Mouse (Mus musculus): ENCODE measurements around the gene Cnnm2. TPM values are rescaled to one million over a fixed set of nuclear protein-coding genes. Genes with fewer than 3 reads are reported as not detected.
"Not testable (repeated sequence)": the region's sequence is repeated elsewhere in the genome, so short reads cannot be mapped to it uniquely, and the experiment has no call there.

The Cnnm2 gene
- total RNA-seq, 2 experiments from 2014 or later = 39.4 to 41.1 TPM

DNA sequence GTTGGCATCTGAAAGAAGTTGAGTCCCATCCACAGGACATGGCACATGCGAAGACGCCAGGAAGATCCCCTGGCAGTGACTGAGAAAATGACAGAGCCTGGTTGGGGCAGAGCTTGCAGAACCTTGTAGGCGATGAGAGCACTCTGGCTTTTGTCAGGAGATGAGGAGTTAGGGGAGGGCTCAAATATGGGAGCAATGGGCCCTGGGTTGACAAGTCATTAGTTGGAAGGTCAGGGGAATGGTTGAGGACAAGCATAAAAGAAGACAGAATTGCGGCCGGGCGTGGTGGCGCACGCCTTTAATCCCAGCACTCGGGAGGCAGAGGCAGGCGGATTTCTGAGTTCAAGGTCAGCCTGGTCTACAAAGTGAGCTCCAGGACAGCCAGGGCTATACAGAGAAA, 1.5 kb upstream of the Cnnm2 start:
- DNase-seq (ENCODE audit: low spot score in 2 of 2) = not testable (repeated sequence)

DNA sequence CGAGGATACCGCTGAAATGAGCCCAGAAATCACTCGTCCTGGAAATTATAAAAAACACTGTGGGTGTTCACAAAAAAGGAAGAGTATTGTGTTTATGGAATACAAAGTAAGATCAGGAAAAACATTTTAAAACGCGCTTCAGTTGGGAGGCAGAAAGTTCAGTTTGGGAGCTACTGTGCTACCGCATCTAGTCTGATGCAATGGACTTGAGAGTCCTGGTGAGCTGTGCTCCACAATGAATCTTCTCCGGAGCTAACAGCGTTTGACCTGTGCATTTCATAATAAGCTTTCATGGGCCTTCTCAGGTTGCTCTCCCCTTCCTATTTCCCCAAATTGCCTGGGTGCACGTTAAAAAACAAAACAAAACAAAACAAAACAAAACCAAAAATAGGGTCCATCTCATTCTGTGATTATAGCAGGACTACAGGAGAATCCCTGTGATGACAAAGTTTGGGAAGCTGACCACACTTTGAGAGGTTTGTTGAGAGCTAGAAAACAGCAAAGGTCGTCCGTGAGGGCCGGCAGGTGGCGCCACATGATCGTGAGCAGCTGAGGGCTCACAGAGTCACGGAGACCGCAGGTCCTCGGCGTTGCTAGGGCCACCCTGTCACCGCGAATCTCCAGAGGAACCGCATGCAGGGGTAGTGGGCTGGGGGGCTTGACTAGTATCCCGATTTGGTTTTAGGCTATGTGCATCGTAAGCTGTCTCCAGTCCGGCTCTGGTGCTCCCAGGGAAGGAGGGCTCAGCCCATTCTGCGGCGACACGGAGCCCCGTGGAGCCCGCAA, 828 bp upstream of the Cnnm2 start:
- DNase-seq (ENCODE audit: low spot score in 2 of 2) = peak; percentile 72 to 94

GRCm38 (mm10) chr19:46761971-46762290, 535 bp downstream of the Cnnm2 start:
- no peak for DNase-seq (ENCODE audit: low spot score in 2 of 2)

DNA sequence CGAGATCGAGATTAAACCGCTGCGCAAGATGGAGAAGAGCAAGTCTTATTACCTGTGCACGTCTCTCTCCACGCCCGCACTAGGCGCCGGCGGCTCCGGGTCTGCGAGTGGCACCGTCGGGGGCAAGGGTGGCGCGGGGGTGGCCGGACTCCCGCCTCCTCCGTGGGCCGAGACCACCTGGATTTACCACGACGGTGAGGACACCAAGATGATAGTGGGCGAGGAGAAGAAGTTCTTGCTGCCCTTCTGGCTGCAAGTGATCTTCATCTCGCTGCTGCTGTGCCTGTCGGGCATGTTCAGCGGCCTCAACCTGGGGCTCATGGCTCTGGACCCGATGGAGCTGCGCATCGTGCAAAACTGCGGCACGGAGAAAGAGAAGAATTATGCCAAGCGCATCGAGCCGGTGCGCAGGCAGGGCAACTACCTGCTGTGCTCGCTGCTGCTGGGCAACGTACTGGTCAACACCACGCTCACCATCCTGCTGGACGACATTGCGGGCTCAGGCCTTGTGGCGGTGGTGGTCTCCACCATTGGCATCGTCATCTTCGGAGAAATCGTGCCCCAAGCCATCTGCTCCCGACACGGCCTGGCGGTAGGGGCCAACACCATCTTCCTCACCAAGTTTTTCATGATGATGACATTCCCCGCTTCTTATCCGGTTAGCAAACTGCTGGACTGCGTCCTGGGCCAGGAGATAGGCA, 1.0 kb downstream of the Cnnm2 start:
- DNase-seq (ENCODE audit: low spot score in 2 of 2) = peak; percentile 36 to 44

- DNase-seq (ENCODE audit: low spot score in 2 of 2) = peak in 1 of 2 experiments; percentile 23
Observed at GRCm38 (mm10) chr19:46762992-46763342, 1.6 kb downstream of the Cnnm2 start.

DNA sequence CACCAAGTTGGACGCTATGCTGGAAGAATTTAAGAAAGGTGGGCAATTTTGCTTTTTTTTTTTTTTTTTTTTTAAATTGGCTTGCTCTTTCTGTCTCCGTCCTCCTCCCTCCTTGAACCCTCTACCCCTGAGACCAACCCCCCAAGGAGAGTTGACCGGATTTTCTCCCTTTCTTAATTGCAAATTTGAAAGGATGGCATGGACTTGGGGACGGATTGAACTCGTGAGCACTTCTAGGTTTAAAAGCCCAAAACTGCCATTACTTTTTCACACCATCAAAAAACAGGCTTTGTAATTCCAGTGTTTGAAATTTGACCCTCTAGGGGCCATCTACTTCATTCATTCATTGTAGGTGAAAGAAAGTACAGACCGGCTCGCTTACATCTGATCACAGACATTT, 2.0 kb downstream of the Cnnm2 start:
- no peak for DNase-seq (ENCODE audit: low spot score in 2 of 2)

- DNase-seq (ENCODE audit: low spot score in 2 of 2) = no peak
Observed at GRCm38 (mm10) chr19:46763932-46764762, 2.8 kb downstream of the Cnnm2 start.

DNA sequence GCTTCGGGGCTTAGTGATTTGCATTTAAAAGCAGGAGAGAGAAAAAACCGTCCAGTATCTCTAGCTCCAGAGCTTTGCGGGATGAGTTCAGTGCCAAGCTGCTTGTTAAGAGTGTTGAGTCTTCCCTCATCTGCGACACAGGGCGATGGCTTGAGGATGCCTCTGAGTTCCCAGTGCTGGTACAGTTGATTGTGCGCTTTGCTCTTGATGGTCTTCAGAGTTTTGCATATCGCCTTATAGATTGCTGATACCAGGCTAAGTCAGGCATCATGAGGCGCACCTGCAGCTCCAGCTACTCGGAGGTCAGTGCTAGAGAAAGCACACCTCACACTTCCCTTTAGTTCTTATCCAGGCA, 3.3 kb downstream of the Cnnm2 start:
- peak in 1 of 2 experiments; percentile 23 for DNase-seq (ENCODE audit: low spot score in 2 of 2)

GRCm38 (mm10) chr19:46766125-46766524, 4.7 kb downstream of the Cnnm2 start:
- peak in 1 of 2 experiments; percentile 42 for DNase-seq (ENCODE audit: low spot score in 2 of 2)

DNA sequence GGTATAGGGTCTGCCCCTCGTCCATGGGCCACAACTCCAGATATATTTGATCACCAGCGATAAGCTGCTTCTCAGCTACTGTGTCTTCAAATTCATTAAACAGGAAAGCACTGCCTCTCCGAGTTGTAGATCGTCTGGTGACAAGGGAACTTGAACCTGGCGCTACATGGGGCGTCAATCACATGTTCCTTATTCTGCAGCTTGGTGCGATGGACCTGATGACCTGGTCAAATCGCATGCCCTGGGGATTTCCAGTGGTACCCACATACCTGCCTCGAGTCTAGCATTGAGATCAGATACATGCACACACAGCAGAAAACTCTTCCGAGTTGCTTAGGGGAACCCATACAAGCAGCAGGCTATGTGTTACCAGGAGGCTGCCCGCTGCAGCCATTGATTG, 8.4 kb downstream of the Cnnm2 start:
- DNase-seq (ENCODE audit: low spot score in 2 of 2) = no peak

DNA sequence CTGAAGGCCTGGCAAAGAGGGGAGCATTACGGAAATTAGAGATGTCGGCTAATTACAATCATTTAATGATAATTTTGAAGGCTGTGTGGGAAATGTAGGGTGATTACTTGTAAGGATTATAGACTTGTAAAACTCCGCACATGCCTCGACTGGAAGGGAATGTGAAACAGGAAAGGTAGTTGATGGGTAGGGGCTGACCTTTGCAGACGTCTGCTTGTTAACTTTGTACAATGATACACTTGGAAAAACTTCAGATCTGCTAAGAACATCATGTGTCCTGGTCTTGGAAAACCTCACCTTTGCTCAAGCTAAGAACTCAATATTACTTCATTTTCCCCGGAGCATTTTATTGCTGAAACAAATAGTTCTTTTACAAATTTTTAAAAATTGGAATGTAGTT, 10.4 kb downstream of the Cnnm2 start:
- DNase-seq (ENCODE audit: low spot score in 2 of 2) = no peak

DNA sequence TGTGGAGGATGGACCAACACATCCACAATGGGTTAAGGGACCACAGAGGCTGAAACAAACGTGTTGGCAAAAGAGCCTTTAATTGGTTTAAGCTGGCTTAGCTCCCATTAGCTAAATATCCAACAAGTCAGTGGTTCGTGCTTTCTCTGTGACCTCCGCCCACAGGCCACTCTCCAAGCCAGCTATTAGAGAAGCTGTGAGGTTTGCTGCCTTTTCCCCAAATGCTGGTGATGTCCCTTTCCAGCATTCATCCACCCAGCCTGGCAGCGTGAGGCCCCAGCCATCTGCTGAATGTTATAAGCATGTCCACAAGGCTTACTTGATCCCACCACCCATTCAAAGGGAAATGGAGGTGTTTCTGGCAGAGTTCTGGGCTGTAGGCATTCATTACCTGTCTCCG, 15.0 kb downstream of the Cnnm2 start:
- DNase-seq (ENCODE audit: low spot score in 2 of 2) = no peak

GRCm38 (mm10) chr19:46776850-46777249, 15.5 kb downstream of the Cnnm2 start:
- no peak for DNase-seq (ENCODE audit: low spot score in 2 of 2)

DNA sequence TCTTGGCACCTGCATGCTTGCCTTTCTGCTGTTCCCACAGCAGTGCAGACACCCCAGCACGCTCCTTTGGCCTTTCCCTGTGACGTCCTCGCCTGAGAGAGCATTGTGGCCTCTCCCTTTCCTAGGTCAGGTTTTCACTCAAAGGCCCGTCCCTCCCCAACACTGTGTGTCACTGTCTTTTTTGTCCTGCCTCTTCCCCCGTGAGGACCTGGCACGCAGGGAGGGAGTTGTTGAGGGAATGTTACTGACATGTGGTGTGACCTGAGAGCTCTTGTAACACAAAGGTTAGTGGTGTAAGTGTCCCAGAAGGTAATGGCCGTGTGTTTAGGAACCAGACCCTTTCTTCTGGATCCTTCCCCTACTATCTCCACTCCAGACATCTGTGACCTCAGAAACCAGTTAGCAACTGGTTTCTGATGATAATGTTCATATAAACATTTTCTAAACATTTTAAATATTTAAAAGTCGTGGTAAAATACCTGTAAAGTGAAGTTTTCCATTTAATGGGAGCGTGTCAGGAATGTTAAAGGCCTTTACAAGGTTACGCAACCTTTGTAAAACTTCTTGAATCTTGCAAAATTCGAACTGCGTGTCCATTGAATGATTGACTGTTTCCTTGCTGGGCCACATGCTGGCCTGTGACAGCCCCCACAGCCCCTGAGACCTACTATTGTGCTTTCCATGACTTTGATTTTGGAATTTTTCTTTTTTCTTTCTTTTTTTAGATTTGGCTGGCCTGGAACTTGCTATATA, 16.7 kb downstream of the Cnnm2 start:
- no peak for DNase-seq (ENCODE audit: low spot score in 2 of 2)

GRCm38 (mm10) chr19:46779130-46779529, 17.7 kb downstream of the Cnnm2 start:
- DNase-seq (ENCODE audit: low spot score in 2 of 2) = not testable (repeated sequence)

DNA sequence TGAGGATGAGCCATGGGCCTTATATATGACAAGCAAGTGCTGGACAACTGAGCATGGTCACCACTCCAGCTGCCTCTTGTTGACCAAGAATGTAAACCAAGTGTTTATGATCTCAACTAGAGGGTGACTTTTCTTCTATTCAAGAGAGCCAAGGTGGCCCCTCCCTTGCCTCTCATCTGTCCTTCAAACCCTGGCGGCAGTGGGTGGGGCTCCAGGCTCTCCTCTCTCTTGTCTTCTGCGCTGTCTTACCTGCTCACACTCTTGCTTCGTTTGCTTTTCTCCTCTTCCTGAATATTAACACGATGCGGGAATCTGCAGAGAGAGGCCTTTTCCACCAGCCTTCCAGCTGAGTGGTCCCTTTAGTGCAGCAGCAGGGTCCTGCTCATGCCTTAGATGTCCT, 22.6 kb downstream of the Cnnm2 start:
- DNase-seq (ENCODE audit: low spot score in 2 of 2) = no peak

GRCm38 (mm10) chr19:46784502-46784901, 23.1 kb downstream of the Cnnm2 start:
- no peak for DNase-seq (ENCODE audit: low spot score in 2 of 2)

DNA sequence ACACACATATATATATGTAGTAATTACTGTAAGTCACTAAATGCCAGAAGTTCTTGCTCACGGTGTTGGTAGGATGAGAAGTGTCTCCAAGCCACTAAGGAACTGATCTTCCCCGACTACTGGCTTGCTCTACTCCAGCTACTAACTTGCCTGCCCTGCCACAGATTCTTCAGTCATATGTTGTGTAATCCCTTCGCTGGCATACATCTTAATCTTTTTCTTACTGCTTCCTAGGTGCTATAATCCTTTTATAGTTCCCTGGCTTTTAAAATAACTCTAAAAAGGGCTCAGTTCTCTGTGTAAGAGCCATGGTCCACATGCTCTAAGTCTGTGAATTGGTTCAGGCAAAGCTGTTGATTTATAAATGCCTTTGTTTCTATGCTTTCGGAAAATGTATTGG, 24.2 kb downstream of the Cnnm2 start:
- no peak for DNase-seq (ENCODE audit: low spot score in 2 of 2)

GRCm38 (mm10) chr19:46789782-46790181, 28.4 kb downstream of the Cnnm2 start:
- DNase-seq (ENCODE audit: low spot score in 2 of 2) = no peak

DNA sequence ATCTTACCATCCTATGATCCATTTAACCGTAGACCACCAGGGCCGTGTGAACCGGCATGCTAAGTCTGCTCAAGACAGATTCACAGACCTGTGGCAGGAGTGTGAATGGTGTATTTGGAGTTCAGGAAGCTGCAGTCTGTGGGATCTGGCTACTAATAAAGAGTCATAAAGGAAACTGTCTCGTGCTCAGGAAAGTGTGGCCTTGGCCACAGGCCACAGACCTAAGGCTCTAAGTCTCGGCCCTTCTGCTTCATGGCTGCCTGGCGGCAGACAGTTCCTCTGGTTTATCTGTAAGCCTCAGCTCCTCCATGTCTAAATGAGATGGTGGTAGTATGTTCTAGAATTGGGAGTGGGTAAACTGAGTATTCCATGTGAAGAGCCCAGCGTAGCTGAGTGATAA, 30.0 kb downstream of the Cnnm2 start:
- no peak for DNase-seq (ENCODE audit: low spot score in 2 of 2)

DNA sequence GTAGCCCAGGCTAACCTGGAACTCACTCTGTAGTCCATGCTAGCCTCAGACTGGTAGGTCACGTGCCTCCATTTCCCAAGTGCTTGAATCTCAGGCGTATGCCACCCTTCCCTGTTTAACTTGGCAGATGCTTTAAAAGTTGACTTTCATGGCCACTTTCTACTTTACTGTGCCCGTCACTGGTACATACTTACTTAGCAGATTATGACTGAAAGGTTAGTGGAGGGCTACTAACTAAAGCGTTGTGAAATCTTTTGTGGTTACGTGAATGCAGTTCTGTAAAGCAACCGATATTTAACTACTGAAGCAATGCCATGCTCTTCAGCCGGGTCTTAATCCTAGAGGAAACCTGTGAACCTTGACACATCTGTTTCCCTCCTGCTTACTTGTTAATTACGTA, 30.5 kb downstream of the Cnnm2 start:
- DNase-seq (ENCODE audit: low spot score in 2 of 2) = no peak
